ENCODE assay signal across 8 mouse cellular contexts in genomic region chr8:47016268-47016946, GRCm38 (mm10). TPM values are rescaled to one million over a fixed set of nuclear protein-coding genes. Genes with fewer than 3 reads are reported as not detected.
DNase-seq lines count a peak whose midpoint lies in the region; ATAC-seq and TF ChIP-seq lines count a peak whose summit lies in the region.

No protein-coding gene starts in this region.

- H3K4me3 ChIP-seq in thymus, adult 2 months (ENCODE audit: control insufficient read depth, insufficient read depth, low read length), result no peak overlapping the region
- no peak overlapping the region for H3K4me3 ChIP-seq in midbrain, embryonic 12.5 days
- H3K4me3 ChIP-seq in small intestine, adult 2 months (ENCODE audit: low read depth, low read length), result no peak overlapping the region

- whole genome bisulfite sequencing in thymus, adult 2 months, result 44% methylated on average over 13 of the region's 13 CpGs
- 44% methylated on average over 13 of the region's 13 CpGs for WGBS in midbrain, embryonic 12.5 days
- 35% methylated on average over 13 of the region's 13 CpGs for WGBS in small intestine, adult 2 months

- no peaks in the 10 kb centered on the region for H3K36me3 ChIP-seq in thymus, adult 2 months (ENCODE audit: control insufficient read depth, insufficient read depth, low read length)
- H3K36me3 ChIP-seq in midbrain, embryonic 12.5 days, result no peaks in the 10 kb centered on the region
- no peaks in the 10 kb centered on the region for H3K36me3 ChIP-seq in small intestine, adult 2 months (ENCODE audit: control insufficient read depth, insufficient read depth, low read length)

- no peak overlapping the region for H3K27ac ChIP-seq in thymus, adult 2 months (ENCODE audit: control insufficient read depth, insufficient read depth, low read length)
- no peak overlapping the region for H3K27ac ChIP-seq in midbrain, embryonic 12.5 days (replicated peaks)
- no peak overlapping the region for H3K27ac ChIP-seq in small intestine, adult 2 months (ENCODE audit: insufficient read depth, low read depth, low read length)

- H3K9ac ChIP-seq in midbrain, embryonic 12.5 days (replicated peaks), result no peak overlapping the region

- peak; percentile 56 for ATAC-seq in inflammation-experienced regulatory T-cells, adult 6 months
- peak; percentile 78 for ATAC-seq in midbrain, embryonic 12.5 days (ENCODE audit: low FRiP score, low read depth)

- H3K27me3 ChIP-seq in thymus, adult 2 months (ENCODE audit: control insufficient read depth, insufficient read depth, low read length), result no peaks in the 10 kb centered on the region
- peaks cover 23% of the 10 kb centered on the region for H3K27me3 ChIP-seq in midbrain, embryonic 12.5 days
- no peaks in the 10 kb centered on the region for H3K27me3 ChIP-seq in small intestine, adult 2 months (ENCODE audit: control insufficient read depth, insufficient read depth, low read length)

- H3K4me1 ChIP-seq in thymus, adult 2 months (replicated peaks; ENCODE audit: control insufficient read depth, insufficient read depth, low read length), result no peaks in the 10 kb centered on the region
- peaks cover 3% of the 10 kb centered on the region; the same call in 1 of the 2 replicates for H3K4me1 ChIP-seq in midbrain, embryonic 12.5 days
- no peaks in the 10 kb centered on the region for H3K4me1 ChIP-seq in small intestine, adult 2 months (ENCODE audit: control insufficient read depth, insufficient read depth, insufficient read length, low read length)

- TF ChIP-seq CTCF in thymus, adult 2 months (IDR thresholded peaks at IDR 0.05; ENCODE audit: borderline replicate concordance, control insufficient read depth, extremely low read depth, insufficient read depth, low read length, poor library complexity), result no peak
- TF ChIP-seq CTCF in small intestine, adult 2 months (IDR thresholded peaks at IDR 0.05; ENCODE audit: extremely low read depth, insufficient read length, insufficient replicate concordance, low read depth, low read length), result peak; percentile 72; the same call in 1 of the 2 replicates

- no peaks in the 10 kb centered on the region for H3K9me3 ChIP-seq in midbrain, embryonic 12.5 days

- TF ChIP-seq POLR2A in thymus, adult 2 months (IDR thresholded peaks at IDR 0.05; ENCODE audit: control insufficient read depth, extremely low read depth, insufficient read depth, low read length, poor library complexity), result no peak
- no peak for TF ChIP-seq POLR2A in small intestine, adult 2 months (IDR thresholded peaks at IDR 0.05; ENCODE audit: low read depth, low read length)

- peak; percentile 46 for DNase-seq in thymus, adult 2 months
- DNase-seq in thymus, adult 18-20 months, result no peak
- peak; percentile 67 to 78 for DNase-seq in cerebellum, postnatal 36 days
- peak; percentile 76 to 87 for DNase-seq in frontal cortex, postnatal 36 days (ENCODE audit: low spot score in 2 of 2)
- DNase-seq in left cerebral cortex, adult 9 months (ENCODE audit: low spot score in 2 of 2), result peak; percentile 45 to 87

- no peak overlapping the region for H3K4me2 ChIP-seq in midbrain, embryonic 12.5 days (replicated peaks)

RNA-seq across cellular contexts. Expression of gene Enpp6, which starts 29.7 kb away (rescaled TPM):
- polyA plus RNA-seq in thymus, adult 2 months (2012; rRNA removed), result 0.29 and 1.3 TPM in 2 replicates
- polyA plus RNA-seq in inflammation-experienced regulatory T-cells, adult 6 months (2017; shearing (Covaris generic)), result 1 to 10 TPM in 1 of 3 experiments, under 1 TPM in 2; 0.86 to 1.2 (median 0.99) TPM
- polyA plus RNA-seq in midbrain, embryonic 12.5 days (2016; fragmentation: Nextera tagmentation; extraction: Ambion mirVana), result 0.13 and 0.38 TPM in 2 replicates
- polyA plus RNA-seq in small intestine, adult 2 months (2012; rRNA removed), result 1.0 and 1.1 TPM in 2 replicates

Comparison
In these comparisons a context has a peak if more than half of its experiments do, and no peak if none do; other contexts are left out.
1. DNase-seq: peak in thymus, adult 2 months (single experiment), cerebellum, postnatal 36 days (2 of 2), frontal cortex, postnatal 36 days (2 of 2) and left cerebral cortex, adult 9 months (2 of 2); none in thymus, adult 18-20 months (0 of 2).